Mouse (Mus musculus): Measurements from ENCODE around the gene Ttc19.
A peak's percentile ranks its signal among the peaks of the same experiment; 100 is the strongest.

Ttc19 gene

GRCm38 (mm10) chr11:62280675-62281600, at the start of gene Ttc19, which contains the start of gene Zswim7:
Gene Ttc19, plus strand, starts transcription at chr11:62281473.
Gene Zswim7, minus strand, starts transcription at chr11:62281375.
- peak; percentile 90 for DNase-seq (ENCODE audit: low spot score)

DNA sequence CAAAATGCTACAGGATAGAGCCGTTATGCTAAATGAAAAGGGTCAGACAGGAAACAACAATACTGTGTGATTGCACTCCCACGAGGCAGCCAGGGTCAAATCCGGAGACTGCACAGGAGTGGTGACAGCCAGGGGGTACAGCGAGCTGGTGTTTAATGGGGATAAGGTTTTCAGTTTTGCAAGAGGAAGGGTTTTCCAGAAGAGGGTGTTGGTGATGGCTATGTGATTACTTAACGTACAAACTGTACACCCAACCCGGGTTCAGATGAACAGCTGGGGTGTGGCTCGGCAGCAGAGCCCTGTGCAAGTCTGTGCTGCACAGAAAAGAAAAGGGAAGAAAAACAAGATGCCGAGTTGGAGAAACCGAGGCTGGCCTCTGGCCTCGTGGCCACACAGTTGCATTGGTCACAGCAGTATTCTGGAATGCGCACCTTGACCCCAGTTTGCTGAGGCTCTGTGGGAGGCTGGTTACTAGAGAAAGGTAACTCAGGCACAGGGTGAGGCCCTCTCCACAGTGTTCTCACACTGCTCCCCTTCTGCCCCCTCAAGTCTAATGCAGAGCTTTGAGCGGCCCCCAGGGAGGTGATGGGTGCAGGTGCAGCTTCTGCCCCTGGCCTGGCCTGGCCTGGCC, 40.5 kb upstream of the Ttc19 start:
- DNase-seq (ENCODE audit: low spot score) = no peak

DNA sequence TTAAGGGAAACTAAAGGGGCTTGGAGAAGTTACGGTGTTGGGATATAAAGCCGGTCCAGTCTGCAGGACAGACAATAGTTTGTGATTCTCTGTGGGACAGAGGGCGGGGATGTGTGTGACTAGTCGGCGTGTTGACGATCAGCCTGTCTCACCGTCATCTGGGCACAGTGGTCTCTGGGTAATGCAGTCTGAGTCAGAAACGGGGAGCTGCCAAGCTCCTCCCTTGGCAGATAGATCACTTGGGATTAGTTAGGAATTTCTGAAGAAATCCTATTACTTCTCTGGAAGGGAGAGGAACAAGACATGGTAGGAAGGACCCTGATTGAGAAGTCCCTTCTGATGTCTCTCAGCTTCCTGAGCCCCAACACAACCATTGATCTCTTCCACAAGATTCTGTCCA, 37.4 kb upstream of the Ttc19 start:
- no peak for DNase-seq (ENCODE audit: low spot score)

- no peak for DNase-seq (ENCODE audit: low spot score)
These were observed 36.8 kb upstream of the Ttc19 start for GRCm38 (mm10) chr11:62244471-62244870.

- DNase-seq (ENCODE audit: low spot score) = no peak
These were observed 33.4 kb upstream of the Ttc19 start for GRCm38 (mm10) chr11:62247759-62248400.

DNA sequence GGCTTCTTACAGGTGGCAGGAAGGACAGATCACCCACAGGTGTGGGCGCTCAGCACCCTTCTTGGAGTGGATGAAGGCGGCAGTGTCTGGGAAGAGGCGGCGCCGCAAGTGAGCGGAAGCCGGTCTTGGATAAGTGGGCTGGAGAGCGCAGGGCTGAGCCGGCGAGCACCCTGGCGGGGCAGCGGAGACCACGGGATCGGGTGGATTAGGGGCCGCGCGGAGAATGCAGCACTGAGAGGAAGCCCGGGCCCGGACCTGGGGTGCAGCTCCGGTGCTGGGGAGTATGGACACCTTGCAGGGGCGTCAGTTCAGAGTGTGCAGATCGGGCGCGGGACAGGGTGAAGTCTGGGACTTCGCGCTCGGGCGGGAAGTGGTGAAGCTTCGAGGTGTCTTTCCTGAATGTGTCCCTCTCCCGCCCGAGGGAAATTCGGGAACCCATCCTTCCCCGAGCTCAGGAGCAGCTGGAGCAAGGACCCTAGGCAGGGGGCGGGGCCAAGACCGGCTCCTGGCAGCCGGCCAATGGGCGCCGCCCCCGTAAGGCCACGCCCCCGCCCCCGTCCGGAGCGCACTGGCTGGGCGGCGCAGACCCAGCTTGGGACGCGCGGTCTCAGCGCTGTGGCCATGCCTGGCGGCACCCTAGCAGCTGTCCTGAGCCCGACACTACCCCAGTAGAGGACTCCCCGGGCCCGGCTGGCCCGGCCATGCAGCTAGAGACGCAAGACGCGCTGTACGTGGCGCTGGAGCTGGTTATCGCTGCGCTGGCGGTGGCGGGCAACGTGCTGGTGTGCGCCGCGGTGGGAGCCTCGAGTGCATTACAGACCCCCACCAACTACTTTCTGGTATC, 32.6 kb upstream of the Ttc19 start, which contains the start of gene Adora2b:
TSS of gene Adora2b (plus strand) at position 584 of the 844 bp plus-strand sequence.
- DNase-seq (ENCODE audit: low spot score) = peak; percentile 62

GRCm38 (mm10) chr11:62249266-62250037, 31.8 kb upstream of the Ttc19 start:
- DNase-seq (ENCODE audit: low spot score) = peak; percentile 61

- DNase-seq (ENCODE audit: low spot score) = peak; percentile 71
These were observed 30.2 kb upstream of the Ttc19 start for GRCm38 (mm10) chr11:62251047-62251446.

DNA sequence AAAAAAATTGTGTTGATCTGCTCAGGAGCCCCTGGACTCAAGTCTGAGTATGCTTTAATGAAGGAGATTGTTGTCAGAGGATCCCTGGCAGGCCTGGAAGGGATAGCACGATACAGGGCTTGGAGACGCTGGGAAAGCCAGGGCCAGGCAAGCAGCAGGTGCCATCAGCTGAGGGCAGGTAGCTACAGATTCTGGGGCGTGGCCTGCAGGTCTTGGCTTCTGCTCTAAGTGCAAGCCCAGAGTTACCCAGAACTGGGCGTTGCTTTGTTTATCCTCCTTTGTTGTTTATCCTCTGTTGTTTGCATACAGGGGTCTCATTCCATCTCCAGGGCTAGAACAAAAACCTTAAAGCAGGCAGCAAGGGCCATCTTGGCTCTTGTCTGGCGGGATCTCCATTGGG, 27.9 kb upstream of the Ttc19 start:
- no peak for DNase-seq (ENCODE audit: low spot score)

GRCm38 (mm10) chr11:62259214-62259613, 22.1 kb upstream of the Ttc19 start:
- DNase-seq (ENCODE audit: low spot score) = no peak

DNA sequence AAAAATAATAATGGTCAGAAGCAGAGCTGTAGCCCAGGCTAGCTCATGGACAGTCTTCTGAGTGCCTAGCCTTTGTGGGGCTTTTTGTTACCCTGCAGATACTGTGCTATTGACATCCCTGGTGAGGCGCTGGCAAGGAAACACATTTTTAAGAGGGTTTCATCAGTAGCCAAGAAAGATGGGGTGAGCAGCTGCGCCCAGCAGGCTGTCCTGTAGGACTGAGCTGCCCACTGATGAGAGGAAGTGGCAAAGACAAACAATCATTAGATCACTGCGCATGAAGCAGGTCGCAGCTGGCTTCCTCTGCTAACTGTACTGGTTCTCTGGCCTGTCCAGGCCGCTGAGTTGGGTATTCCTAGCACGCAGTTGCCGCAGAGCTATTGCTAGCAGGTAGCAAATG, 17.7 kb upstream of the Ttc19 start:
- DNase-seq (ENCODE audit: low spot score) = no peak

- no peak for DNase-seq (ENCODE audit: low spot score)
These were observed 17.3 kb upstream of the Ttc19 start for GRCm38 (mm10) chr11:62264018-62264417.

DNA sequence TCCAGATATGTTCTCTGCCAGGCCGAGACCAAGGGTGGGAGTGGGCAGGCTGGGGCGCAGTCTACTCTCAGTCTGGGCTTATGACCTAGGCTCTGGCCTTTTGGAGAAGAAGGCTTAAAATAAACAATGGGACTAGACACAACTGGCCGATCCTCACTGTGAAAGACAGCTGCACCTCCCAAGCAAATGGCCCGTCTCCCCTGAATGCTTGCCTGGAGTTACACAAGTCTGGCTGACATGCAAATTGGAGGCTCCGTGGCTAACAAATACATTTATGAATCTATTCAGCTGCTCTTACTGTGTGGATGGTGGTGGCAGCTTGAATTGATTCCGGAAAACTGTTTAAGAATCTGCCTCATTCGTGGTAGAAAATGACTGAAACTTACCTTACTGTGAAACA, 15.6 kb upstream of the Ttc19 start:
- DNase-seq (ENCODE audit: low spot score) = no peak

DNA sequence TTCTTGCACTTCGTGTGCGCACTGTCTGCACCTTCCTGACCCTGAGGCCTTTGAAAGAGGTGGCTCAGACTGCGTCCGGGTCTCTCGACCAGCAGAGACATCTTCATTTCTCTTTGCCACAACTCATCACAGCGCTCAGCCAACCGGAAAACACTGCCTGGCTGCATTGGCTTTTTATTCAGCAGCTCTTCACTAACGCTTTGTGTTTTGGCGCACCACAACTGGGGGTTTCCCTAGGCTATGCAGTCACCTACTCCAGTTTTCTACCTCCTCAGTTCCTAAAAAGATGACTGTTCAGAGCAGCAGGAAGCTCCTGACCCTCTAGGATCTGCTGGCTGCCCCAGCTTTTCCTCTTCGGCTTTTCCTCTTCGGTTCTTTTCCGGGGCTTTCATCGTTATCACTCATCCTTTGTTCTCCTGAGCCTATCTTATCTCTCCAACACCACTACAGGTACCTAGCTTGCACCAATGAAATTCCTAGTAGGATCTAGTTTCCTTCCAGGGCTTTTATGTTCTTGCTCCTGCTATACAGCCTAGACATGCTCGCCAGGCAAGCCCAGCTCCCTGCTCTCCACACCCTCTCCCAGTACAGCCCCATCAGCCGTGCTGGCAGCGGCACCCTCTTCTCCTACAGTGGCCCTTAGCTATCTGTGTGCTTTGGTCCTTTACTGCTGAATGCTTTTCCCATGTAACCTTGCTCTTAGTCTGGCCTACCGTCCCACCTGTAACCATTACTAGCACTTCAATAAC, 14.6 kb upstream of the Ttc19 start:
- no peak for DNase-seq (ENCODE audit: low spot score)

GRCm38 (mm10) chr11:62268381-62268780, 12.9 kb upstream of the Ttc19 start:
- no peak for DNase-seq (ENCODE audit: low spot score)

GRCm38 (mm10) chr11:62269097-62269496, 12.2 kb upstream of the Ttc19 start:
- no peak for DNase-seq (ENCODE audit: low spot score)

GRCm38 (mm10) chr11:62270851-62271250, 10.4 kb upstream of the Ttc19 start:
- no peak for DNase-seq (ENCODE audit: low spot score)

GRCm38 (mm10) chr11:62277086-62277485, 4.2 kb upstream of the Ttc19 start:
- no peak for DNase-seq (ENCODE audit: low spot score)

DNA sequence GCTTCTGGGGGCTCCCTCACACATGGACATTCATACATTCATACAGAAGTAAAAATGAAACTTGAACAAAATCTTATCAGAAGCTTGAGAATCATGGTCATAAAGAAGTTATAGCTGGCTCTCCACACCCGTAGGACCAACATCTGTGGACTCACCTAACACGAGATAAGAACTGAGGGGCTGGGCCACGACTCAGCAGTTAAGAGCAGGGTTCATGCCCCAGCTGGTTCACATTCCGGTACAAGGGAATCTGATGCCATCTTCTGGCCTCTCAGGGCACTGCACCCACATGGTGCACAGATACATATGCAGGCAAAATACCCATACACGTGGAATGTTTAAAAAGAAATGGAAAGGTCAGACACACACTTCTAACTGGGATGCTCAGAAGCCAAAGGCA, 3.2 kb upstream of the Ttc19 start:
- DNase-seq (ENCODE audit: low spot score) = peak; percentile 72

- peak; percentile 70 for DNase-seq (ENCODE audit: low spot score)
These were observed 326 bp downstream of the Ttc19 start for GRCm38 (mm10) chr11:62281601-62281997.

Measured in lung, postnatal 25 days (tissue).